Mouse (Mus musculus) limb, embryonic 15.5 days (tissue): ENCODE measurements at regions not wholly inside any gene's neighbourhood (a gene's known extent, or its start where the extent isn't known, plus 50 kb on each side); places are given as distances from the start of the nearest gene placed in this dataset.

Experiments
- ATAC-seq: fragments of 200-750 bp; cut with Nextera tagmentation; 2 replicates; pipeline ENCODE4 v1.8.0; 2017; ENCODE audit warnings: low read depth, moderate TSS enrichment; ENCODE audit not compliant: insufficient number of reproducible peaks, low FRiP score, low TSS enrichment
- H3K27ac ChIP-seq: fragments of 300-500 bp; sonication (generic); 2 replicates; pipeline ENCODE4 v1.5.1; 2015; ENCODE audit warnings: moderate library complexity, mild to moderate bottlenecking, inconsistent platforms
- H3K27me3 ChIP-seq: fragments of 300-500 bp; sonication (generic); 2 replicates; pipeline ENCODE4 v1.6.1; 2015; ENCODE audit warnings: inconsistent platforms
- H3K36me3 ChIP-seq: fragments of 300-500 bp; sonication (generic); 2 replicates; pipeline ENCODE4 v1.6.1; 2015; ENCODE audit warnings: inconsistent platforms
- H3K4me1 ChIP-seq: fragments of 300-500 bp; sonication (generic); 2 replicates; pipeline ENCODE4 v1.6.1; 2015; ENCODE audit warnings: inconsistent platforms
- H3K4me2 ChIP-seq: fragments of 300-500 bp; sonication (generic); 2 replicates; pipeline ENCODE4 v1.6.1; 2015; ENCODE audit warnings: mild to moderate bottlenecking, inconsistent platforms
- H3K4me3 ChIP-seq: fragments of 300-500 bp; sonication (generic); 2 replicates; pipeline ENCODE4 v1.5.1; 2015; ENCODE audit warnings: mild to moderate bottlenecking, inconsistent platforms
- H3K9ac ChIP-seq: fragments of 300-500 bp; sonication (generic); 2 replicates; pipeline ENCODE4 v1.6.1; 2015; ENCODE audit warnings: inconsistent platforms
- H3K9me3 ChIP-seq: fragments of 300-500 bp; sonication (generic); 2 replicates; pipeline ENCODE4 v1.6.1; 2016; ENCODE audit warnings: inconsistent platforms
- WGBS: fragments of 180-500 bp; shearing (Covaris S2); methylation state at CpG from one replicate; pipeline ENCODE4 v1.1.7; 2015; 5-methylcytosine and 5-hydroxymethylcytosine counted together

DNA sequence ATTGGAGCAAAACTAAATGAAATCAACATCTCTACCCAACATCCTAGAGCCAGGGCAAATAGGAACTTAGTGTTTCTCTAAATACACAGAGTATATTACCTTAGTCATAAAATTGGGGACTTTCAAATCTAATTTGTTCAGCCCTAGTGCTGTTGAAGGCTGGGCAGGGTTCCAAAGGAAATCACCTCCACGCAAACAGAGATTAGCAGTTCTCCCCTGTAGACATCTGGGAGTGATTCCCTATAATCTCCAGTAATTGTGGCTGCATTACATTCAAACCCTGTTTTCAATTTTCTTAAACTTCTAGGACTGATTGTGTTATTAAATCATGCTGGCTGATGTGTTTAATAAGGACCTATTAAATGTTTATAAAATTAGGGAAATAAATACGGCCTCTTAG lies 519.7 kb downstream of the Ebf1 start:
- no peak overlapping the region for H3K4me3 ChIP-seq
- no peaks in the 10 kb centered on the region for H3K27me3 ChIP-seq
- H3K9ac ChIP-seq, result no peak overlapping the region
- H3K4me2 ChIP-seq, result no peak overlapping the region
- no peak for ATAC-seq
- peak overlapping the region; percentile 47; the same call in 1 of the 2 replicates for H3K27ac ChIP-seq
- H3K36me3 ChIP-seq, result no peaks in the 10 kb centered on the region
- 25% methylated on average over 2 of the region's 2 CpGs for whole genome bisulfite sequencing
- H3K4me1 ChIP-seq, result peaks cover 28% of the 10 kb centered on the region
- H3K9me3 ChIP-seq, result no peaks in the 10 kb centered on the region

DNA sequence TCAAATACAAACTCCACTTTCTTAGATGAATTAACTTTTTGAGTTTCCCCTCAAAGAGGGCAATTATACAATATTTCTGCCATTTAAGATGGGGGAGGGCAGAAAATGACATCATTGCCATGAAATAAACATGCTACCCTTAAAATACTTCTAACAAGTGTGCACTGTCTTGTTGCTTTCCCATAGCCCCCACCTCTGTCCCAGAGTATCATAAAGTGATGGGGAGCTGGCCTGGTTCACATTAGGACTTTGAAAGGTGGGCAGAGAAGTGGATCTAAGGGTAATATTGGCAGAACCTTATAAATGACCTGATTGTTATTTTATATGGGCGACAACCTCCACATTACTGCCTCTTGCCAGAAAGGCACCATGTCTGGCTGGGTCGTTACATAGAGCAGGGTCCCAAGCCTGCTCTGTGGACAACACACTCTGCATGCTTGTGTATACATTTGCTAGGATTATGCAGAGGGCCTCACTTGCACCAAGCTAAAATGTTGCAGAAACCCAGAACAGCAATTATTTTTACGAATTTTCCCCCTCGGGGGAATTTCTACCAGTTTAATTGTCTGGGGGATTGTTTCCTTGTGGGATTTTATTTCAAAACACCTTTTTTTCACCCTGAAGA lies 521.3 kb downstream of the Ebf1 start:
- Histone ChIP-seq H3K9me3 (no peaks in the 10 kb centered on the region), H3K4me2 (no peak overlapping the region), H3K9ac (no peak overlapping the region), H3K4me1 (peaks cover 28% of the 10 kb centered on the region), H3K27me3 (no peaks in the 10 kb centered on the region), H3K36me3 (no peaks in the 10 kb centered on the region), H3K4me3 (no peak overlapping the region), H3K27ac (0 out of 2 replicates have a peak overlapping the region, but pooled peaks have one; percentile 28)
- WGBS, result 26% methylated on average over 4 of the region's 4 CpGs
- ATAC-seq, result no peak

DNA sequence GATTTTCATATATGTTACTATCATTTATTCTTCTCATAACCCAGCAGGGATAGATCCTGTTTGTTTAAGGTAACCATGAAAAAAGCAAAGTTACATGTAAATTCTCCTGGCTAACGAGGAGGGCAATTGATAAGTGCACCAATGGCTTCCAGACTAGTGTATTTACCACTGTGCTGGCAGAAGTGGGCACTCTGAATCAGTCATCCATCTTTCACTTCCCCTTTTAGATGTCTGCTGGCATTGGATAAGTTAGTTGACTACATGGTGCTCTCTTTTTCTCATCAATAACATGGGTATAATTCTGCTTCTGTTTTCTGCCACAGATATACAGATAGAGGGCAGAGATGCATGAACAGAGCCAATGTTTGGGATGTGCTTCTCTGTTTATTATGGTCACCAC lies 523.4 kb downstream of the Ebf1 start:
- no peaks in the 10 kb centered on the region for H3K9me3 ChIP-seq
- H3K4me2 ChIP-seq, result no peak overlapping the region
- 77% methylated on average over 1 of the region's 1 CpGs for WGBS
- H3K4me1 ChIP-seq, result peaks cover 28% of the 10 kb centered on the region
- H3K9ac ChIP-seq, result no peak overlapping the region
- no peaks in the 10 kb centered on the region for H3K36me3 ChIP-seq
- ATAC-seq, result no peak
- H3K27ac ChIP-seq, result no peak overlapping the region
- H3K27me3 ChIP-seq, result no peaks in the 10 kb centered on the region
- no peak overlapping the region for H3K4me3 ChIP-seq

DNA sequence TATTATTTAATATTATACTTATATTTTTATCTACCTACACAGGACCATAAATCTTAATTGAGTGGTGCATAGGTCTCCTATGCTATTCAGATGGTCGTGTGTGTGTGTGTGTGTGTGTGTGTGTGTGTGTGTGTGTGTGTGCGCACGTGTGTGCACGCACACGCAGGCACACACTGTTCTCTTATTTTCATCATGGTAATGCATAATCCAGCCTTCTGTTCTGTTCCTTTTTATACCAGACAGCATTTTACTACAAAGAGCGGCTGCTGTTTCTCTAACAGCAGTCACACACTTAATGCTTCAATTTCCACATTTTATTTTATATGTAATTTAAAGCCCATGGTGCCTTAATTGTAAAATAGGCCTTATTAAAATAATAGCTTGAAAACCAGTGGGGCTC lies 537.0 kb downstream of the Ebf1 start:
- WGBS, result 62% methylated on average over 6 of the region's 6 CpGs
- Histone ChIP-seq H3K4me3 (no peak overlapping the region), H3K9ac (no peak overlapping the region), H3K36me3 (no peaks in the 10 kb centered on the region), H3K27me3 (no peaks in the 10 kb centered on the region), H3K4me1 (peaks cover 6% of the 10 kb centered on the region; the same call in 1 of the 2 replicates), H3K9me3 (no peaks in the 10 kb centered on the region), H3K27ac (no peak overlapping the region), H3K4me2 (no peak overlapping the region)
- no peak for ATAC-seq

DNA sequence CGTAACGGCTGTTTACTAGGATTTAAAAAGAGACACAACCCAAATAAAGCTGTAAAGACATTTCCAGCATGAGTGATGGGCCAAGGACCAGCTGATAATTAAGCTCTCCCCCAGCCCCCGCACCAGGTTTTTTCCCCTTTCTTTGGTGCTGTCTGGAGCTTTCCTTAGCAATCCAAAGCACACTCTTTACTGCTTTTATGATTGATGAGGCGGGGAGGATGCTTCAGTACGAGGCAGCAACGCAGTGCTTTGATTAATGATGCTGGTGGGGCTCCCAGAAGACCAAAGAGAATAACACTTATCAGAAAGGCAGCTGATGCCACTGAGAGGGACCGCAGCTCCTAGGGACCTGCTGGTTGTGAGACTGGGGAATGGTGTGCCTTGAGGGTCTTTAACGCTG lies 537.4 kb downstream of the Ebf1 start:
- WGBS, result 26% methylated on average over 8 of the region's 8 CpGs
- no peak overlapping the region for H3K4me2 ChIP-seq
- H3K4me3 ChIP-seq, result no peak overlapping the region
- H3K4me1 ChIP-seq, result peaks cover 6% of the 10 kb centered on the region; the same call in 1 of the 2 replicates
- no peak for ATAC-seq
- no peaks in the 10 kb centered on the region for H3K36me3 ChIP-seq
- H3K9ac ChIP-seq, result no peak overlapping the region
- no peak overlapping the region for H3K27ac ChIP-seq
- no peaks in the 10 kb centered on the region for H3K27me3 ChIP-seq
- H3K9me3 ChIP-seq, result no peaks in the 10 kb centered on the region

DNA sequence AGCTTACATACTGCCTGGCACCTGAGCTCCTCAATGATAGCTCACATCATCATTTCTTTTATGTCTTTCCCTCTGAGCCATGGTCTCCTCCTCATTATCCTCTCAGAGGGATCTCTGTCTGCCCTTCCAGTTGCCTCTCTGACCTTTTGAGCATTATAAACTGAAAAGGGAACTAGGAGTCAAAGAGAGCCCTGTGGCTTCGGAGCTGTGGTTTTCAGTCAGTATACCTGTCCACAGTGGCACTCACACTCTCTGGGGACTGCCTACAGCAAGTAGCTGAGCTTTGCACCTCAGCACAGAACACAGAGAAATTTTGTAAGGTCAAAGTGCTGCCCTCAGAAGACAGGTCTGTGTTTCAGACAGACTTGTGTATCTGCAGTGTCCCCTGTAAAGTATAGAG lies 538.7 kb downstream of the Ebf1 start:
- Histone ChIP-seq H3K9ac (no peak overlapping the region), H3K27me3 (no peaks in the 10 kb centered on the region), H3K4me1 (peaks cover 6% of the 10 kb centered on the region; the same call in 1 of the 2 replicates), H3K4me3 (no peak overlapping the region), H3K9me3 (no peaks in the 10 kb centered on the region), H3K27ac (no peak overlapping the region), H3K4me2 (no peak overlapping the region), H3K36me3 (no peaks in the 10 kb centered on the region)
- no peak for ATAC-seq
- 63% methylated on average over 1 of the region's 1 CpGs for WGBS

DNA sequence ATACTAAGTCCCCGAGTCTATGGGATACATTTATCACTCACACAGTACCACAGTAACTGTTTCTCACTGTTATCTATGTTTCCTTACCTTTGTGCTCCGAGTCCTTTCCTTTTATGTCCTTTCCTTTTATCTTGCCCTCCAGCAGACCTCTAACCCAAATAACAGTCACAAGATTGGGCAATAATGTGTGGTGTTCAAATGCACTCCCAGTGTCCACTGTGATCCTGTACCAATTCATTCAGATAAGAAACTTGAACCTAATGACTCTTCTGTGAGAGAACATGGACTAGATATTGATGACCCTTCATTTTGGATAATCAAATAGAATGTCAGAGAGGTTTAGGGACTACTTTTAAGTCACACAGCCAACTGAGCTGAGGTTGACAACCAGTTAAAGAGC lies 541.2 kb downstream of the Ebf1 start:
- Histone ChIP-seq H3K36me3 (no peaks in the 10 kb centered on the region), H3K4me3 (no peak overlapping the region), H3K4me2 (no peak overlapping the region), H3K9ac (no peak overlapping the region), H3K27me3 (no peaks in the 10 kb centered on the region), H3K27ac (no peak overlapping the region), H3K4me1 (peaks cover 6% of the 10 kb centered on the region; the same call in 1 of the 2 replicates), H3K9me3 (no peaks in the 10 kb centered on the region)
- 45% methylated on average over 2 of the region's 2 CpGs for WGBS
- ATAC-seq, result no peak

DNA sequence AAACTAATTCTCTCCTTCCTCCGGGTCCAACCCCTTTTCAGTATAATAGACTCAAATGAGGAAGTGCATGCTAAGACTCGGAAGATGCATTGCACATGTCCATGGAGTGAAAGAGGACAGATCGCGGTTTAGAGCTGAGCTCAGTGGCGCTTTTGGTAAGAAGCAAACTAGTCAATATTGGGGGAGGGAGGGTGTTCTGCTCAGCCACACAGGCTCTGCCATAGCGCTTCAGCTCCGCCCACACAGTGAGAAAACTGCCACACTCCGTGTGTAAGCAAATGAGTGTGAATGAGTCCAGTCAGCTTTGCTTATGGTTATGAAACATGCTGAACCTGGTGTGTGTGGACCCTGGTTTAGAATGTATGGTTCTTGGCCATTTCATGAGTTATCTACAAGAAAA lies 543.8 kb downstream of the Ebf1 start:
- 82% methylated on average over 8 of the region's 8 CpGs for WGBS
- no peaks in the 10 kb centered on the region for H3K9me3 ChIP-seq

DNA sequence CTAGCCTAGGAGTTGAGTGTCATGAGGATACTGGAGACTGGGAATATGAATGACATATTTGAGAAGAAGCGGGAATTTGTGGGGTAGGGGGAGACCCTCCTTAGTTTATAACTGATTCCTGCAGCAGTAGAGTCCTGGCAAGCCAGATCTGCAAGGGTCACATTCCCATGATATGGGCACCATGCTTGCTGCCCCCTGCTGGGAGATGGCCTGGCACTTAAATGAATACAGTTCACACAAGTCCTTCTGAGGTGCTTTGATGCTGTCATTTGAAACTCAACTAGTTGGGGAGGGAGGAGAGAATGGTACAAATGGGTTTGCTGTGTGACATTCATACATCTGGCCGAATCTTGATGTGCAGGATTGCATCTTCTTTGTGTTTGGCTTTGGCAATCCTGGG lies 556.4 kb downstream of the Ebf1 start:
- Histone ChIP-seq H3K27me3 (no peaks in the 10 kb centered on the region), H3K4me1 (peaks cover 15% of the 10 kb centered on the region; the same call in 1 of the 2 replicates), H3K9ac (no peak overlapping the region), H3K27ac (no peak overlapping the region), H3K9me3 (no peaks in the 10 kb centered on the region), H3K4me2 (no peak overlapping the region), H3K36me3 (no peaks in the 10 kb centered on the region), H3K4me3 (no peak overlapping the region)
- ATAC-seq, result no peak
- 90% methylated on average over 2 of the region's 2 CpGs for WGBS

More for the DNA sequence above, 543.8 kb downstream of the Ebf1 start:
- H3K36me3 ChIP-seq, result no peaks in the 10 kb centered on the region
- H3K4me2 ChIP-seq, result no peak overlapping the region
- no peak overlapping the region for H3K4me3 ChIP-seq
- no peak overlapping the region for H3K9ac ChIP-seq
- H3K4me1 ChIP-seq, result no peaks in the 10 kb centered on the region
- ATAC-seq, result no peak
- H3K27me3 ChIP-seq, result no peaks in the 10 kb centered on the region
- no peak overlapping the region for H3K27ac ChIP-seq

DNA sequence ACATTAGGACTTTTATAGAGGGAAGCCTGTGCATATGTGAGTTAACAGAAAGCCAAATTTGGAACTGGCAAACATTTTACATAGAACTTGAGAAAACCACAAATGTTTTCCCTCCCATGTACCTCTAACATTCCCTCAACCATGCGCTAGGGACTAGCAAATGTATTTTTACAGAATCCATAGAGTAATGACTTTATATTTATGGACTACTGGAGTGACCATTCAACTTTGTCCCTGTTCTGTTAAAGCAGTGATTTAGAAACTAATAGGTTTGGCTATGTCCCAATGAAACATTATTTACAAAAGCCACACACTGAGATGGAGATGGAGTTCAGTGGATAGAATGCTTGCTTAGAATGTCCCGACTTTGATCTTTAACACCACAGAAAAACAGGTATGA lies 557.0 kb downstream of the Ebf1 start:
- Histone ChIP-seq H3K4me1 (peaks cover 15% of the 10 kb centered on the region; the same call in 1 of the 2 replicates), H3K4me2 (no peak overlapping the region), H3K9me3 (no peaks in the 10 kb centered on the region), H3K27me3 (no peaks in the 10 kb centered on the region), H3K4me3 (no peak overlapping the region), H3K9ac (no peak overlapping the region), H3K36me3 (no peaks in the 10 kb centered on the region), H3K27ac (no peak overlapping the region)
- WGBS, result 56% methylated on average over 2 of the region's 2 CpGs
- ATAC-seq, result no peak

DNA sequence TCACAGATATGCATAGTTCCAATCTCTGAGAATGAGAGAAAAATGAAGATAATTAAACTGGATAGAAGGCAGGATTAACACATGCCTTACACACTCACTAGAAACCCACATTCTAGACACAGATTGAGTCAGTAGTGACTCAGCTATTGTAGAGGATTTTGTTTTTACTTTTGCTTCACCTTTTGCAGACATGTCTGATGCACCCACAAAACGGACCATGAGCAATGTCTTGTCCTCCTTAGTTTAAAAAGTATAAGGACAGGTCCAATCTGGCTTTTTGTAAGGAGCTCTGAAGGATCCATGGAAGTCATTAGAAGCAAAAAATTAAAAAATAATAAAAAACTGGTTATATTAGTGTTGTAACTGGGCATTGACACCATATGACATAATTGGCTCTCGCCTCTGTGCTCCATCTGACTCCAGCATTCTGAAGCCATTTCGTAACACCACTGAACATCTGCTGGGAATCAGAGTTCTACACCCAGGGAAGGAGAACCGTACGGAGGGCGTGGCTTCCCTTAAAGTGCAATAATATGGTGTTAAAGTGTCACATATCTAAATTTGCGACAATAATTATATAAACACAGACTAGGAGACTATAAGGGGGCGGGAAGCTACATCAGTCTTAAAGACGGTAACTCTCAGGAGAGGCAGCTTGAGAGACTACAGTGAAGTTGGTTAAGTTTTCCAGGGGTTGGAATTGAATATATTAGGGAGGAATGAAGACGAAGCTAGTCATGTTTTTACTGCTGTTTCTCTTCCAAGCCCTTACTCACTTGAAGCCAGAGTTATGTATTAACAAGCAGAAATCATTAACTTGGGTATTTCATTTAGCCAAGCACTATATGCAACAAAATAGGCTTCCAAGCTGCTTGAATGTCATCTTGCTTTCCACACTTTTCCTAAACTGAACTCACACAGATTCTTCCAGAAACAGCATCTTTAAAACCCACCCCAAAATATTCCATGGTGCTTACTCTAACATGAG lies 558.0 kb downstream of the Ebf1 start:
- H3K4me1 ChIP-seq, result peaks cover 15% of the 10 kb centered on the region; the same call in 1 of the 2 replicates
- no peaks in the 10 kb centered on the region for H3K36me3 ChIP-seq
- H3K9me3 ChIP-seq, result no peaks in the 10 kb centered on the region
- no peak overlapping the region for H3K9ac ChIP-seq
- peak overlapping the region; percentile 50 for H3K27ac ChIP-seq
- WGBS, result 38% methylated on average over 10 of the region's 10 CpGs
- ATAC-seq, result 0 out of 2 replicates have a peak, but pooled peaks have one; percentile 30
- H3K4me3 ChIP-seq, result no peak overlapping the region
- no peaks in the 10 kb centered on the region for H3K27me3 ChIP-seq
- H3K4me2 ChIP-seq, result no peak overlapping the region

DNA sequence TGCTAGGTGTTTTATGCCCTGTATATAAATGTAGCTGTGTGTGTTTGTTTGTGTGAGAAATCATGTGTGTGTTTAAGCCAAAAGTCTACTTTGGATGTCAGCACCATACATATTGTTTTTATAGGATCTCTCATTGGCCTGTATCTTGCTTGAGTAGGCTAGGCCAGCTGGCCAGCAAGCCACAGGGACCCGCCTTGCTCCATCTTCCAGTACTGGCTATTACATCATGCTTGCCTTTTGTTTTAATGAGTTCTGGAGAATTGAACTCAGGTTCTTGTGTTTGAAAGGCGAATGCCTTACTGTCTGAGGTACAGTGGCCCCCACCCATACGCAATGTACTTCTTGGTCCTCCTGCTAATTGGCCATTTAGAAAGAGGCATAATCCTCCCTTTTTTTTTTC lies 559.9 kb downstream of the Ebf1 start:
- Histone ChIP-seq H3K4me3 (no peak overlapping the region), H3K27ac (no peak overlapping the region), H3K4me2 (no peak overlapping the region), H3K9me3 (no peaks in the 10 kb centered on the region), H3K27me3 (no peaks in the 10 kb centered on the region), H3K9ac (no peak overlapping the region), H3K36me3 (no peaks in the 10 kb centered on the region), H3K4me1 (peaks cover 15% of the 10 kb centered on the region; the same call in 1 of the 2 replicates)
- 86% methylated on average over 3 of the region's 3 CpGs for WGBS
- ATAC-seq, result no peak
